Mouse (Mus musculus) spleen, adult 18-20 months (tissue): ENCODE results near the gene Naa80.

Experiments used
- DNase-seq, 2 experiments: peaks; one replicate each; pipeline ENCODE4 v3.0.0; 2022; ENCODE audit warnings: mixed read lengths in 2 of 2

The Naa80 gene

DNA sequence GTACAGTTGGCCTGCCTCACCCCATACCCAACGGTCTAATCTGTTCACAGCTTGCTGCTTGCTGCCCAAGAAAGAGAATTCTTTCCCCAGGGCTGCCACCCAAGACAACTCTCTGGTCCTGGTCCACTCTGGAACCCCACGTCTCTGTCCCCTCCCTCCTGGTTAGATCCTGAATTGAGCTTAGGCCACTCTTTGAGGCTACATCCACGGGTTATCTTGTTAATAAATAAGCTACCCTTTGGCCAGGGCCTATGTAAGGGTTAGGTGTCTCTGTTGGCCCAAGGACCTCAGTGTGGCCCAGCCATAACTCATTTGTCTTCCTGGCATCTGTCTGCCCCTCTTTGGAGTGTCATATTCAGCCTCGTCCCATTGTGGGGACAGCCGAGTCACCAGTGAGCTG is 19.7 kb downstream of the Naa80 start:
- no peak for DNase-seq

DNA sequence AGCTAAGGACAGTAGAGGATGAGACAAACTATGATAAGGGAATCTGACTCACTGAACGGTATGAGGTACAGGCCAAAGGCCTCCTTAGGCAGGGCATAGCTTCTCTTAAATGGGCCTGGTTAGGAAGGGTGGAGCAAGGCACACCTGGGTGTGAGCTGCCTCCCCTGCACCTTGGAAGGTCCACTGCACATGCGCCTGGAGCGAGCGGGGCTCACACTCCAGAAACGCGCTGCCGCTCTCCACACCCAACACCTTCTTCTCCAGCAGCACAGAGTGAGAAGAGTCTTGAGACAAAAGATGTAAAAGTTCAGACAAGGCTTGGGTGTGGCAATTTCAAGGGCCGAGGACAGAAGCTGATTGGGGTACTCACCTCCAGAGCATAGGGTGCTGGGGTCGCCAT is 20.7 kb downstream of the Naa80 start:
- DNase-seq: no peak

DNA sequence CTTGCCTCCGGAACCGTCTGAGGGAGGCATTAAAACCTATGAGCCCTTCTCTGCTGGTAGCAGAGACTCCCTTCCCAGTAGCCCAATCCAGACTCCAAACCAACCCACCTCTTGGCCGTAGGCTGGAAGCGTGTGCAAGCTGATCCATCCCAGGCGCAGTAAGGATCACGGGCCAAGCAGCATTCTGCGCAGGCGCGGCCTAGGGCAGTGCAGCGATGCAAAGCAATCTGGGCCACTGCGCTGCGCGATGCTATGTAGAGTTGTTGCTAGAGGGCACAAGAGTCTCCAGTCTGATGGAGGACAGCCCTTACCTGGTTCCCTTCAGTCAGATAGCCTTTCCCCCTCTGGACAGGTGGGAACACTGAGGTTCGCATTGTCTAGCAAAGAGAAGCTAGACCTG is 21.2 kb downstream of the Naa80 start:
- no peak for DNase-seq

DNA sequence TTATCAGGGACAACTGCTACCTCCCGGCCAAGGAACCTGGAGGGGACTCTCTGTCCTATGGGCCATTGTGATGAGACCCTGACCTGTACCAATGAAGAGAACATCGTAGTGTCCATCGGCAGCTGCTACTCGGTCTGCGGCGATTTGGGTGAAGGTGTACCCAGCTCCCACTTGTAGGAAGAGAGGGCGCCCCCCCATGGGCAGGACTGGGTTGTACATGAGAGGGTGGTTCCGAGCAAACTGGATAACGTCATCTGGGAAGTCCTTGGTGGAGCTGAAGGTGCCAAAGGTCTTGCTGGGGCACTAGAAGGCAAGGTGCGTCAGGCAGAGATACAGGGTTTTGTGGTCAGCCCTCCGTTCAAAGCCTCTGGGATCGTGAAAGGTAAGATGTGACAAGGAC is 22.1 kb downstream of the Naa80 start:
- DNase-seq: no peak

DNA sequence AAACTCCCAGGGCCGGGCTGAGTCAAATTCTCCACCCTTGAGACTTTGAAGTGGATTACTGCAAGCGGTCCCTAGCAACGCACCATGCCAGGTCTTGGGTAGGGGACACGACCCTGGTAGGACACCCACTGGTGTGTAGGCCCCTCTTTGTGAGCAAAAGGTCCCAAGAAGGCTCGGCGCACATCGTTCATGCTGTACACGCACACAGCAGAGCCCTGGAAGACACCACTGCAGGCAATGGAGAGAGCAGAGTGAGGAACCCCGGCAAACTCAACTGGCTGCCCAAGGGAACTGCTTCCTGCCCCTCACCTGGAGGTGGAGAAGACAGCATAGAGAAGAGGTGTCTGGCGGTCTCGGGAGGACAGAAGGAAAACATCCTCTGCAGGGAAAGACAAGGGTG is 22.6 kb downstream of the Naa80 start:
- DNase-seq: no peak

DNA sequence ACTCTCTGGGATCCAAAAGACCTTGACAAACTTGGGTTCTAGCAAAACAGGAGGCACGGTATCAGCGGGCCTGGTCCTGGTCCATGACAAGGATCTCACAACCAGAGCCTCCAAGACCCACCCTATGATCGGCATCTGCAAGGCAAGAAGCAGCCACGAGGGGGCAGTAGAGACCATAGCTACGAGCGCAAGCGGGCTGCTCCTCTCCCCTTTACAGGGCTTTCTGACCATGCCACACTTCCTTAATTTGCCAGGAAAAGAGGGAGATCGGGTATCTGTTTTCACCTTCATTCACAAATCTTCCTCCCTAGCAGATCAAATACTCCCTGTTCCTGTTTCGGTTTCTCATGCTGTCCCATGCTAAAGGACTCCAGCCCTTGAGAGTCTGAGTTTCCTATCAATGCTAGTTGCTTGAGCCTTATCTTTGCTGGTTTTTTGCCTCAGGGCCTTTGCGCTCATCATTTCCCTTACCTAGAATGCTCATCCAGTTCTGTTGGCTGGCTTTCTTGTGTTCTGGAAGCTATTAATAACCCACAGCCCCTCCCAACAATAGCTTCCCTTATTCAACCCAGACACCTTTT is 23.5 kb downstream of the Naa80 start:
- DNase-seq: peak; percentile 76 to 93

DNA sequence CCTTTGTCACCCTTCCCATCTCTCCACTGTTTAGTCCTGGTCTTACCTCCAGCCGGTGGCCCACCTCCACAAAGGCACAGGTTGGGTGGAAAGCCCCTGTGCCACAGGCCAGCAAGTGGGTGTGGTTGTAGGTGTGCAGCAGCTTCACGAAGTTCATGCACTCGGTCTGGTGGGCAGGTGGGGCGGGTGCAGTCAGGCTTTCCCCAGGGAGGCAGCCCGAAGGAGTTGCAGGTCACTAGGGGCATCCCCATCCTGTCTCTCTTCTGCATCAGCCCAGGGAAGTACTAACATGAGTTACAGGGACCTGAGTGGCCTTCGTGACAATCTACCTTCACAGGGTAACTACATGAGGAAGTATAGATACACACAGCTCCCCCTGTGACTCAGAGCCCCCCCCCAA is 24.6 kb downstream of the Naa80 start:
- peak in 1 of 2 experiments; percentile 33 for DNase-seq

DNA sequence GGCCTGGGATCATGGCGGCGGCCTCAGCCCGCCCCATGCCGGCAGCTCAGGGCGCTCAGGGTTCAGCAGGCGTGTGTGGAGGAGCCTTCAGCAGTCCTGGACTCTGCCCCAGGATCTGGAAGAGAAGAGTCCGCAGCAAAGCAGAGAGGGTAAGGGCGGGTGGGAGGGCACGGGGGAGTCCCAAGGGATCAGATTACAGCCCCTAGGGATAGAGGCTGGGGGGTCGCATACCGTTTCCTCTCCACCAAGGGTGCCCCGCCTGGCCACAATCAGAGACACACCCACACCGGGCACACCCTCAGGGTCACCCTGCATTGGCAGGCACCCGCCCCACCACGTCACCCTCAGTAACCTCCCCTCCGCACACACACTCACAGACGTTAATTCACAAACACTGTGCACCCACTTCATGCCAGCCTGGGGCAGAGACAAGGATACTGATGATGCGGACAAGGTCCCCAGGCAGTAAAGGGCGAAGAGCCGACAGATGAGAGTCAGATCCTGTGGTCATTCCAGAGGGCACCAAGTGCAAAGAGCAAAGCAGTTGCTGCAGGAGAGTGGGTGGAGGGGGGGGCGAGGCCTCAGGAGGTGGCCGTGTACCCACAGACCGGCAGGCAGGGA is 26.5 kb downstream of the Naa80 start:
- DNase-seq: no peak

GRCm38 (mm10) chr9:107606591-107606990 is 27.9 kb downstream of the Naa80 start:
- DNase-seq: no peak

DNA sequence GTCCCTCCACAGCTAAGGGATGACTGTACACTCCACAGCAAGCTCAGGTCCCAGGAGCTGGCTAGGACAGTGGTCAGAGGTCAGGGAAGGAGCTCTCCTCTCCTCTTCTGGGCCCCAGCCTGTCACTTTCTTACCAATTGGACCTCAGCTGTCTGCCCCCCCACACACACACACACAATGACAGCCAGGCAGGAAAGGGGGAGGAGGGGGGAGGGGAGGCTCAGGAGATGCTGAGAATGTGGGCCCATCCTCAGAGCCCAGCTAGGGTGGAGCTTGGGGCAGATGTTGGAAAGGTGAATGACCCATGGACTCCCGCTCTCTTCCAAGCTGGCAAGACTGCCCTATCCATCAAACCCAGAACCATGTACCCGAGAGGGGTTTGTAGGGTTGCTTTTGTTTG is 28.3 kb downstream of the Naa80 start:
- no peak for DNase-seq

DNA sequence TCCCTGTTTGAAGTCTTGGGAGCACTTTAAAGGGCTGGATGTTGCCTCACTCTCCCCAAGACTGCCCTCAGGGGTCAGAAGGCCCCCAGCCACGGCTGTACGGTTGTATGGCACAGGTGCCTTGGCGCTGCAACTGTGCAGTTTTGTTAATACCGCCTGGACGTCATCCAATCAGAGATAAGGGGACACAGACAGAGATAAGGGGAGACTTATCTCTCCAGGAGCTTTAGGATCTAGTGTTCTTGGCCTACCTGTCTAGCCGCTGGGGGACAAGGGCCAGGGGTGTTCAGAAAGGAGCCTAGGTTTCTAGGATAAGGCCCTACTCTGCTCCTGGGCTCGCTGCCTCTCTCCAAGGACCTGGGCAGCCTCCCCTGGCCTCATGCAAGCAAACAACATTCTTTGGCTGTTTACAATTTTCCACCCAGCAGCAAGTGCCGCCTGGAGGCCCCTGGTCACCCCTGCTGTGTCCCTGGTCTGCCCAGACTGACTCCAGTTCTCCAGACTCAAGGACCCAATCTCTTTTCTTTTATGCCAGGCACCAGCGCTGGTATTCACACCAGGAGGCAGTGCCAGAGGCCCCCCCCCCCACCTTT is 29.1 kb downstream of the Naa80 start:
- no peak for DNase-seq

DNA sequence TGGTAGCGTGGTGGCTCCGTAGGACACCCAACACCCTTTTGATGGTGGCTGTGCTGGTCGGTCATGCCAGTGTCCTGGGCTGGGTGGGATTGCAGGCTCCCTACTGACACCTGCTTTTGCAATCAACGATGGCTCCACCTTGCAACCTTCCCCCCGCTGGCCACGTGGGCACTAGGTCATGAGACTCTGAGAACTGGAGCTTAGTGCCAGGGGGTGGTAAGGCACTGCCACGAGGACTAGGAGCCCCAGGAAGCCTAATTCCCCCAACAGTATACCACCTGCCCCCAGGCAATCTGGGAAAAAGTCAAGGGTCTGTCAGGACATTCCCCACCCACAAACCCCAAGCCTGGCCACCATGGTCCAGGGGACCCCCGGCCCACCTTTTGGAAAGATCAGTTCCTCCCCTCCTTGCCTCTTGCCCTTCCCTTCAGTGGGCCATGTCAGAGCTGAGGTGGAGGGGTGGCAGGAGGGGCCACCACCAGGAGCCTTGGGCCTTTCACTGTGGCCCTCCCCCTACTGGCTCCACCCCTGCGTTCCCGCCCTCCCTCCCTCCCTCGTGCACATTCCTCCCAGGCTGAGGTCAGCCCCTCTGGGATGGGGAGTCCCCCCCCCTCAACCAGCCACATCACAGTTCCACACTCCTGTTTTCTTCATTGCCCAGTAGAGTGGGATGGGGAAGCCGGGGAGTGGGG is 30.2 kb downstream of the Naa80 start, which contains the start of gene Sema3b:
Gene Sema3b, minus strand, starts transcription at position 489 of the 692 bp plus-strand sequence.
- no peak for DNase-seq

- DNase-seq: no peak
These were observed 30.7 kb downstream of the Naa80 start for GRCm38 (mm10) chr9:107609433-107609830.

GRCm38 (mm10) chr9:107611456-107612190 is 32.9 kb downstream of the Naa80 start:
- no peak for DNase-seq

DNA sequence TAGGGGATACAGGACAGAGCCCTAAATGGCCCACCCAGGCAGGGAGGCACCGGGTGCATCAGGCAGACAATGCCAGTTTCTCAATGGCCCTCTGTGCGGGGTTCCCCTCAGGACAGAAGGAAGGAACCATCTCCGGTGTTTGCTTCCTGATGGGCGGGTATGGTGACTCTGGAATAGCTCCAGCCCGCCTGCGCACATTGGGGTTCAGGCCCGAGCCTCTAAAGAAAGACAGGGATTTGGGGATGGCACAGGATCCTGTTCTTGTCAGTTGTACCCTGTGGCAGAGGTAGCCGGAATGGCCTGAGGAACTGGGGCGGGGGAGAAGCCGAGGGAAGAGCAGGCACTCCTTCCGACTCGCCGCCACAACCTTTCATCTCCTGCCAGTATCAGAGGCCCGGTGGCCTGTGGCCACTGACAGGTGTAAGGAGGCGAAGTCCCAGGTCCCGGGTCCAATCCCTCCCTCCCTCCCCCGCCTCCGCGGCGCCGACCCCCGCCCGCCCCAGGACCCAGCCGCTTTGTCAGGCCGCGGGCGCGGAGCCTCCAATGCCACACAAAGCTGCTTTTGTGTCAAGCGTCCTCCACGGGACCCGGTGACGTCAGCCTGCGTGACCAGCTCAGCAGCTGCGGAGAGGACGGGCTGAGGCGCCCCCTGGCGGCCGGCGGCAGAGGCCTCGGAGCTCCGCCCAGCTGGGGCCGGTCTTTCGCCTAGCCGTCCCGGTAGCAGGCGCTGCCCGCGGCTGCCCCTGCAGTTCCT is 33.7 kb downstream of the Naa80 start:
- DNase-seq: peak; percentile 93 to 98

DNA sequence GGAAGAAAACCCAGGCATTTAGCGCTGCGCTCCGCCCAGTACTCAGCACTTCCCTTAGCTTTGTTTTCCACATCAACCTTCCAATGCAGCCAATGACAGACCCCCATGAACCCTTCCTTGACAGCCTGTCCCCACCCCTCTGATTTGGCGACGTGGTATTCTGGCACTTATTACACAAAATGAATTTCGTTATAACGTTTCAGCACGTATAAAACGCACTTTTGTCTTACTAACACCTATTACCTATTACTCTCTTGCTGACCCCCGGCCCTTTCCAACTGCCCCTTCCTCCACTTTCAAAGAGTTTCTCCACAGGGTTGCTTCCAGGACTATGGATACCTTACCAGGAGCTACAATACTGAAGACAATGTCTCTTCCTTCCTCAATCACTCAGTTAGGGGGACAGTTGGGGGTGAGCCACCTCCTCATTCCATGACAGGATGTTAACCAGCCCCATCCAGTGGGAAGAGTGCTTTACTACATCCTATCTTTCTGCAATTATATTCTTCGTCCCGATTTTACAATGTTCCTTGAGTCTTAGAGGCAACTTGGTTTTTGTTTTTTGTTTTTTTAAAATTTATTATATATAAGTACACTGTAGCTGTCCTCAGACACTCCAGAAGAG is 34.4 kb downstream of the Naa80 start:
- no peak for DNase-seq

DNA sequence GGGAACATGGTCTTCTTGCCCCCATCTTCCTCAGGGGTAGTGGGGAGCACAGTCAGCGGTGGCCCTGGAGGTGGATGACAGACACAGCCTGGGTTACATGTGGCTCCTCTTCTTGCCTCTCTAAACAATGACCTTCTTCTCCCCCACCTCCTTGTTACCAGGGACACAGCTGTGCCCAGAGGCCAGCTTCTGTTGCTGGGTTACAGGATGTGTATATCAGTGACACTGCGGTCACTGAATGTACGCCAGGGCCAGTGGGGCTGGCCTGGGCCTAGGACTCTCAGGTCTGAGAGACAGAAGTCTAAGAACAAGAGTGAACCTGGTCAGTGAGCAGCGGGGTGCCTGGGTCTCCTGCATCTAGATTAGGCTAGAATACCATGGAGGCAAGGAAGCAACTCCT is 36.3 kb downstream of the Naa80 start:
- no peak for DNase-seq

- no peak for DNase-seq
These were observed 38.8 kb downstream of the Naa80 start for GRCm38 (mm10) chr9:107617461-107617860.

DNA sequence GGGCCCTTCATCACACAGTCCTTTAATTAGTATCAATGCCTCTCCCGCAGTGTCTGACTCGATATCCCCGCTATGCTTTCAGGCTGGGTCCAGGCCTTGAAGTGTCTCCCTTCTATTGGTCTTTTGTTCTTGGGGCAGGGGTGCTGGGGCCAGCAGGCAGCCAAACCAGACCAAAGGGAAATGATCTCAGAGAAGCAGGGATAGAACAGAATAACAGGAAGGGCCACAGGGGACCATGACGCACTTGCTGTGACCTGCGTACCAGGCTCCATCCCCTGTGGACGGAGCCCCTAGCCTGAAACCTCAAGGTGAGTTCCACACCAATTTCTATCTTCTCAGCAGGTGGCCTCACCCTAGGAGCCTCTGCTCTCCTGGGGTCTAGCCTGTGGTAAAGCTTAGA is 39.4 kb downstream of the Naa80 start:
- DNase-seq: no peak

DNA sequence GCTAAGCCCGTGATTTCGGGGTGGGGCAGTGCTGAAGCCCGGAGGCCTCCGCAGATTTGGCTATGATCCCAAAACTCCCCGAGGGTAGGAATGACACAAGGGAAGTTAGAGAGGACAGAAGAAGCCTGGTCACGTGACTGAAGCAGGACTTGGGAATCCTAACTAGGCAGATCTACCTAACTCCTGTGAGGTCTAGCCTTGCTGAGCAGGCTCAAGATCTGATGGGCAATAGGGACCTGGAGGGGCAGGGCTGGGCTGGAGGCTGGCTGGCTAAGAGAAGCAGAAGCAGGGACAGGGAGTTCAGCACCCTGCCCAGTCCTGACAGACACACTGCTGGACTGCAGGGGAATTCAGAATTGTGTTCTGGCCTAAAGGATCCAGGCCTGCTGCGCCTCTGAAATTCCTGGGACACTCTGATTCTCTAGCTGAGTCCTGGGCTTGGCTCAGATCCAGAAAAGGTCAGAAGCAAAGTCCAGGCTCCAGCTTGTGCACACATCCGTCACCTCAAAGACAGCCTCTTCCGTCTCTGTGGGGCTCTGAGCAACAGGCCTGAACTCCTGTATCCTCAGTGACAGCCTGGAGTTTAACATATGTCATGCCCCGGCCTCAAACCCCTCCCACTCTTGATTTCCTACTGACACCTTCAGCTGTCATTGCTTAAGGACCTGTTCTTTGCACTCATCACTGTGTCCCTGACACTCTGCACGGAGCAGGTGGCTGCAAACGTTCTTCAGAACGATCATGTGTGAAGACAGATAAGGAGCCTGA is 40.3 kb downstream of the Naa80 start:
- no peak for DNase-seq

GRCm38 (mm10) chr9:107619546-107619879 is 40.8 kb downstream of the Naa80 start:
- no peak for DNase-seq
